Mouse (Mus musculus) inflammation-experienced regulatory T-cells, adult 16 weeks (primary cell): ENCODE data around the gene Ago3. TPM values are rescaled to one million over a fixed set of nuclear protein-coding genes. Genes with fewer than 3 reads are reported as not detected.

Experiments
- polyA plus RNA-seq: library from polyadenylated mRNA; unstranded; fragments of 100-300 nt; shearing (Covaris generic); gene quantifications from one replicate; pipeline ENCODE4 v1.2.1, GENCODE M21; 2017

Gene Ago3
- 31.8 TPM for polyA plus RNA-seq

GRCm38 (mm10) chr4:126429347-126430079, at the start of gene Ago3:
Gene Ago3 (minus strand): TSS chr4:126429556.

GRCm38 (mm10) chr4:126468285-126468901, 39.0 kb upstream of the Ago3 start, which contains the start of gene Ago1:
Gene Ago1 (minus strand): TSS chr4:126468583.

GRCm38 (mm10) chr4:126325281-126325861, 104.0 kb downstream of the Ago3 start, which contains the start of gene Tekt2:
Gene Tekt2 (minus strand): TSS chr4:126325688.

GRCm38 (mm10) chr4:126321111-126321853, 108.1 kb downstream of the Ago3 start, which contains the start of gene Adprhl2:
Gene Adprhl2 (minus strand): TSS chr4:126321703.

GRCm38 (mm10) chr4:126286492-126286891, 142.9 kb downstream of the Ago3 start, which contains the start of gene Col8a2:
Gene Col8a2 (plus strand): TSS chr4:126286793.

Other genes with a start within 250 kb of the Ago3 start
- gene Thrap3, start 226.8 kb downstream of the Ago3 start, polyA plus RNA-seq = 263 TPM
- 3.7 TPM for gene Map7d1, start 173.2 kb downstream of the Ago3 start, polyA plus RNA-seq
- gene Trappc3, start 167.2 kb downstream of the Ago3 start, polyA plus RNA-seq = 112 TPM
- not detected for gene Col8a2, start 142.8 kb downstream of the Ago3 start, polyA plus RNA-seq
- 29.0 TPM for gene Adprhl2, start 107.9 kb downstream of the Ago3 start, polyA plus RNA-seq
- gene Tekt2, start 103.9 kb downstream of the Ago3 start, polyA plus RNA-seq = not detected
- gene Ago1, start 39.0 kb upstream of the Ago3 start, polyA plus RNA-seq = 4.5 TPM
- 0.06 TPM for gene Ago4, start 103.9 kb upstream of the Ago3 start, polyA plus RNA-seq
- 4.4 TPM for gene Clspn, start 127.4 kb upstream of the Ago3 start, polyA plus RNA-seq
- gene 5730409E04Rik, start 180.3 kb upstream of the Ago3 start, polyA plus RNA-seq = 1.0 TPM
- 327 TPM for gene Psmb2, start 248.1 kb upstream of the Ago3 start, polyA plus RNA-seq